Mouse (Mus musculus) R1 (cell line): ENCODE measurements around the gene Tmem82.

Experiments
- DNase-seq: peaks from one replicate; pipeline ENCODE4 v3.0.0-alpha.2; 2018; ENCODE audit warnings: low read depth, low spot score

The Tmem82 gene

DNA sequence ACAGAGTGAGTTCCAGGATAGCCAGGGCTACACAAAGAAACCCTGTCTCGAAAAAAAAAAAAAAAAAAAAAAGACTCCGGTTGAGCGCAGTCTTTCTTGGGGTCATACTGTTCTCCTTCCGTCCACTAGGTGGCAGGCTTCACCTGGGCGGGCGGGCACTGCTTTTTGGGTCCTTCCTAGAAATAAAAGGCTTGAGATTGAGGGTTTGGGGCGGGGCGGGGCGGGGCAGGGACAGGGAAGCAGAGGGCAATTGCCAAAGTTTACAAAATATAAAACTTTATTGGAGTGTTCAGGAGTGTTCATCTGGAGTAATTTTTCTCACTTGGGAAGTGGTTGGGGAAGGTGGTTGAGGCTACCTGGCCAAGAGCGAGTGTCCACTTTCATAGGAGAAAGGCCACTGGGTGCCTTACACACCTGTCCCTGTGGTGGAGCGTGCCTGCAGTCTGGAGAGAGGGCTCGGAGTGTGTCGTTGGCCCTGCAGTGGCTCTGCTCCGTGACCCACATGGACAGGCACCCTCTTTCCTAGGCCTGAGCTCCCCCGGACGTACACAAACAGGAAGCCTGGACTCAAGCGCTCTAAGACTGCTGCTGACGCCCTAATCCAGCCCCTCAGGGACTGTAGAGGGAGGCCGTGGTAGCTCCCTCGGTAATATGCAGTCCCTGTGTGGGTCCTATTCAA, at the start of gene Tmem82:
Gene Tmem82 (minus strand): TSS at position 69 of the 679 bp plus-strand sequence.
- DNase-seq: peak; percentile 78

DNA sequence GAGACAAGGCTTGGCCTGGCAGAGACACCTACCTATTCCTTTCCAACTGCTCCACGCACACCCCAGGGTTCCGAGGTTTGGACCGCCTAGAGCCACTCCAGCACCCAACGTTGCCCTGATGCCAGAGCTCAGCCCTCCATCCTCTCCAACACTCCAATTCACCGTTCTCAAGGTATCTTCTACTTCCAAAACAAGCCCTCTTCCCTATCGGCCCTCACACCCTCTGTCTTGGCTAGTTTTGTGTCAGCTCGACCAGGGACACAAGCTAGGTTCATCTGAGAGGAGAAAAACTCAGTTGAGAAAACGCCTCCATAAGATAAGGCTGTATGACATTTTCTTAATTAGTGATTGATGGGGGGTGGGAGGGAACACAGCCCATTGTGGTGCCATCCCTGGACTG, 46.4 kb upstream of the Tmem82 start, which contains the start of gene Plekhm2:
Gene Plekhm2 (minus strand): TSS at position 101 of the 400 bp plus-strand sequence.
- DNase-seq: no peak

DNA sequence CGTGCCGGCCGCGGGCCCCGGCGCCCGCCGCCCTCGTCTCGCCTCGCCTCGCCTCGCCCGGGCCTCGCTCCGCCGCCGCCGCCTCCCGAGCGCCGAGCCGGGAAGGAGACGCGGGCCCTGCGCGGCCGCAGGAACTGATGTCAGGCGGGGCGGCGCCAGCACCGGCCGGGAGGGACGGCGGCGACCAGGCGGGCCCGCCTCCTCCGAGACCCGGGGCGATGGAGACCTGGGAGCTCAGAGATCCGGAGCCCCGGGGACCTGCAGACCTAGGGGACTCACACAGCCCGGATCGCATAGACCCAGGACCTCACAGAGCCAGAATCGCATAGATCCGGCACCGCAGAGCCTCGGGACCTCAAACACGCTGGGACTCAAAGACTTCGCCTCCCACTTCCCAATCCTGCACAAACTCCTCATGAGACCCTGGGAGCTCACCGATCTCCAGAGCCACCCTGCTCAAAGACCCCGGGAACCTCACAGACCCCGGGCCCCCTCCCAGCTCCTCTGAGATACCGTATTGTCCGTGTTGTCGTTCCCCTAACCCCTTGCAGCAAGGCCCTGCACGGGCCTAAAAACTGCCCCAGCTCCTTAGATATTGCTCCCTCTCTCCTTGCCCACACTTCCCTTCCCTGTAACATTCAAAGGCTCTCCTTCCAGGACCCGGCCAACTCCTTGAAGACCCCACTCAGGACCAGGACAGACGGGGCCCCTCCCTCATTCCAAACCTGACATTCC, 45.7 kb upstream of the Tmem82 start:
- DNase-seq: peak; percentile 52

DNA sequence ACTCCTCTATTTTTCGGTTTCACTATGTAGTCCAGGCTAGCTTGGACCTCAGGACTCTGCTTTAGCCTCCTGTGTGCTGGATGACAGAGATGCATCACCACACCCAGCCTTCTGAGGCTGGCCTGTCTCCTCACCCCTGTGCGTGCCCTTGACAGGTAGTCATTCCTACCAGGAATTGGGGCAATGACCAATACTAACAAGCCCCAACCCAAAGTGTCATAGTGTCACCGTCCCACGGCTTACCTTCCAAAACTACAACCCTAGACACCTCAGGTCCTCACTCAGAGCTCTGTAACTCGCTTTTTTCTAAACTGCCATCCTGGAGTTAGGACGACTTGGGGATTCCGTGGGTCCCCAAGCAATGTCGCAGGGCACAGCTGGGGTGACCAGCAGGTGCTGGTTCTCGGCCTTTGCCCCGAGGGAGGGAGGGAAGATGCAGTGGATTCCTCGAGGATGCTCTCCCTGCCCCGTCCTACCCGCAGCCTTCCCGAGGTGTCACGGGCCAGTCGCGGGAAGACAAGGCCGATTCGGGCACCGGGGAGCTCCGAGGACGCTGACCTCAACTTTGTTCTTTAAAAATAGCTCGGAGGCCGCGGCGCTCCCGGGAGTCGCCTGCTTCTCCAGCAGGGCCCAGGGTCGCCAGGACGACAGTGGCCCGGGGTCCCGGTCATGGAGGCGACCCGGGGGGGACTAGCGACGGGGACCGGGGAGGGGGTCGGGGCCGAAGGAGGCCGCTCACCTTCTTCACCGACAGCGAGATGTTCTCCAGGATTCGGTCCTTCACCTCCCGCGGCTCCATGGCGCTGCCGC, 44.9 kb upstream of the Tmem82 start:
- no peak for DNase-seq

DNA sequence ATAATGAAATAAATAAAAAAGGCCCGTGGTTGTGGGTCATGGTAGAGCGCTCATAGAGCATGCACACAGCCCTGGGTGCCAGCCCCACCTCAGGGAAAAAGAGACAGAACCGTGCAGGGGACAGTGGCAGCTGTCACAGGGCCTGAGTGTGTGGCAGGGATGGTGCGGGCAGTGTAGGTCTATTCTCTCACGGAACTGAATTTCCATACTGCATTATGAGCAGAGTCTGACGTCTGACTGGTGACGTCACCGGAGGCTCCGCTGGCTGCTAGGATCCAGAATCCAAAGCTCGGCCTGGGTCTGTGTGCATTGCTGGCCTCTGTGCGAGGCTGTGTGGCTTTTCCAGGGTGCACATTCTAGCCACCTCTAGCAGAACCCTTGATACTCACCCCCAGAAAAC, 42.5 kb upstream of the Tmem82 start:
- DNase-seq: no peak

GRCm38 (mm10) chr4:141659739-141660138, 41.3 kb upstream of the Tmem82 start:
- peak; percentile 49 for DNase-seq

DNA sequence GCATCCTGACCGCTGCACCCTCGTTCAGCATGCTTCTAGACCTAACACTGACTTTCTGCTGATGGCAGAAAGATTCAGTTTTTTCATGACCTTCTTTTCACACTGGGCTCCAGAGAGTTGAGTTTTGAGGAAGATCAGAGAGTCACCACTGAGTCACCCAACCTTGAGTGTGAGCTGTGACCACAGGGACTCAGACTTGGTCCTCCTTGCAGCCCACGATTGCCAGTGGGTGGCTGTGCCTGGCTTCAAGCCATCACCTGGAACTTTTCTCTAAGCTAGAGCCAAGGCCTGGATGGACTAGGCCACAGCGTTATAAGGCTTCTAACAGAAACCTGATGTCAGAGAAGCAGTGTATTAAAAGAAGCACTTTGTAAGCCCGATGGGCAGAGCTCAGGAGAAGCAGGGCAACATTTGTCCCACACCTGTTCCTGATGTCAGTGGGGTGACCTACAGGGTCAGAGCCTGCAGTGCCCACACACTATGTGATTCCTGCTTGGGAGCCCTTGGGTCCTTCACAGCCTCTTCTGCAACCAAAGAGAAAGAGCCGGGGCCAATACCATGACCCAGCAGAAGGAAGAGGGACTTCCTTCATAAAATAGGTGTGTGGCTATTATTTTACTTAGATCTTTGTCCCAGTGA, 40.5 kb upstream of the Tmem82 start:
- no peak for DNase-seq

DNA sequence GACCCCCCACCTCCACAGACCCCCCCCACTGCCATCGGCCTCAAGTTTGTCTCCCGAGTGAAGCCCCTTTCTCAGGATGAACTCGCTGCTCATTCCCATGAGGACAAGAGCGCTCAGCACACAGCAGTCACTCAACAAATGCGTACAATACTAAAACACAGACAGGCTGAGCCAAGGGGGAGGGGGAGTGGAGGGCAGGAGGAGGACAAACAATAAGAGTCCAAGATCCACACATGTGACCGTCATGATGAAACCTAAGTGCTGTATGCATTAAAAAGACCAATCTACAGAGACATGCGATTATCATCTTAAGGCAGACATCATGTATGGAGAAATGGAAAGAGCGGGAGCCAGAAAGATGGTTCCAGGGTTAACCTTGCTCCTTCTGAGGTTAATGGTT, 38.5 kb upstream of the Tmem82 start:
- DNase-seq: no peak

GRCm38 (mm10) chr4:141655908-141656608, 37.6 kb upstream of the Tmem82 start:
- DNase-seq: no peak

DNA sequence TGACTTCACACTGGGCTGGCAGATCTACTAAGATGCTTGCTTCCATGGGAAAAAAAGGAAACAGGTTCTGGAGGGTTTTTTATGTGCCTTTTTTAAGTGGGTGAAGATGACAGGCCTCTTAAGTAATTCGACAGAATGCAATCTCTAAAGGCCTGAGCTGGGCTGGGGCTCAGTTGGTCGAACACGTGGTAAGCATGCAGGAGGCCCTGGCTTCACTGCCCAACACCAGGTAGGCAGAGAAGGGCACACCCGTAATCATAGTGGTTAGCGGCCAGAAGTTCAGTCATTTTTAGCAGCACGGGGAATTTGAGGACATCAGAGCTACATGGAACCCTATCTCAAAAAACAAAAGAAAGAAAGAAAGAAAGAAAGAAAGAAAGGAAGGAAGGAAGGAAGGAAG, 36.1 kb upstream of the Tmem82 start:
- no peak for DNase-seq

- peak; percentile 81 for DNase-seq
These were observed 35.4 kb upstream of the Tmem82 start for GRCm38 (mm10) chr4:141653813-141654212.

- DNase-seq: no peak
These were observed 34.6 kb upstream of the Tmem82 start for GRCm38 (mm10) chr4:141653044-141653443.

DNA sequence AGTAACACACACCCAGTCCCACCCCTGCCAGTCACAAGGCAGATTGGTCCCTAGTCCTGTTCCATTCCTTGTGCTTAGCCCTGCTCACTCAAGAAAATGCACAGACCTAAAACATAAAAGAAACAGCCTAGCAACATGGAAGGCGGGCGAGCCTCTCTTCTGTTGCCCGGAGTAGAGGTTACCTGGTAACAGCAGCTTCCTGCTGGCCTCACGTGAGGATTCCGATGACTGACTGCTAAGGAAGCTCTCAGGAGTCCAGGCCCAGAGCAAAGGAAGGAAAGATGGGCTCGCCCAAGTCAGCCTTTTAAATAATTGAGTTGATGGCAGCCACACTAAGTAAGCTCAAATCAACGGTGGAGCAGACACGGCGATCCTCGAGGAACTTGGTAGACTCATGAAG, 33.5 kb upstream of the Tmem82 start:
- DNase-seq: peak; percentile 39

GRCm38 (mm10) chr4:141651286-141651685, 32.9 kb upstream of the Tmem82 start:
- DNase-seq: no peak

DNA sequence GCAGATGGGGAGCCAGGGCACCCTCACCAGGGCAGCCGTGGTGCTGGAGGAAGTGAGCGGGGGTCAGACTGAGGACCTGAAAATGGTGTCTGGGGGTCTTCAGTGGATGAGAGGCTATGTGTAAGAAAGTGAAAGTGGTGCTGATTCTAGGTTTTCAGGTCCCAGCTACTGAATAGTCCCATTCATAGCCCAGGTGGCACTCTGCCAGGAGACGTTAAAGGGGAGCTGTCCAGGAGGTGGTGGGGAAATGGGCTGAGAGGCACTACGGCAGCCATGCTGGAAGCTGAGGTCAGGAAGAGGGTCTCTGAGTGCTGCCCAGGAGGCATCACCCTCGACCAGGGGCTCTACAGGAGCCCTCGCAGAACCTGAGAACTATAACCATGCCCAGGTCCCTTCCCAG, 30.8 kb upstream of the Tmem82 start:
- DNase-seq: no peak

GRCm38 (mm10) chr4:141648262-141648661, 29.8 kb upstream of the Tmem82 start:
- no peak for DNase-seq

- no peak for DNase-seq
These were observed 28.8 kb upstream of the Tmem82 start for GRCm38 (mm10) chr4:141647187-141647586.

- DNase-seq: no peak
These were observed 27.6 kb upstream of the Tmem82 start for GRCm38 (mm10) chr4:141645988-141646387.

- no peak for DNase-seq
These were observed 24.9 kb upstream of the Tmem82 start for GRCm38 (mm10) chr4:141643118-141643855.
